Mouse (Mus musculus) C2C12 (cell line): ENCODE results near the gene Inip. TPM values are rescaled to one million over a fixed set of nuclear protein-coding genes. Genes with fewer than 3 reads are reported as not detected.

ENCODE experiments used
- H3K27me3 ChIP-seq: one replicate; pipeline ENCODE4 v1.6.1; 2011; ENCODE audit not compliant: control insufficient read depth, insufficient read depth, insufficient read length
- H3K36me3 ChIP-seq: one replicate; pipeline ENCODE4 v1.6.1; 2011; ENCODE audit not compliant: control insufficient read depth, insufficient read depth
- H3K4me3 ChIP-seq: one replicate; pipeline ENCODE4 v1.5.1; 2011; ENCODE audit warnings: mild to moderate bottlenecking, control low read depth; ENCODE audit not compliant: poor library complexity, insufficient read depth, severe bottlenecking
- H3K79me2 ChIP-seq: one replicate; pipeline ENCODE4 v1.6.1; 2011; ENCODE audit not compliant: control insufficient read depth, insufficient read depth
- H3K79me3 ChIP-seq: one replicate; pipeline ENCODE4 v1.6.1; 2011; ENCODE audit warnings: low read depth, control low read depth
- H3ac ChIP-seq: one replicate; pipeline ENCODE3; 2011; ENCODE audit warnings: low read depth; ENCODE audit not compliant: control insufficient read depth, insufficient read length
- CEBPB ChIP-seq: IDR thresholded peaks from one replicate; pipeline ENCODE4 v1.6.1; 2011; ENCODE audit warnings: low read depth, mild to moderate bottlenecking, control low read depth, moderate library complexity
- CTCF ChIP-seq: IDR thresholded peaks from one replicate; pipeline ENCODE4 v1.5.1; 2011; ENCODE audit not compliant: control insufficient read depth, insufficient read depth, insufficient read length
- FOSL1 ChIP-seq: IDR thresholded peaks from one replicate; pipeline ENCODE4 v1.8.0; 2011; ENCODE audit warnings: mild to moderate bottlenecking, low read length; ENCODE audit not compliant: poor library complexity, insufficient read depth, severe bottlenecking
- MAX ChIP-seq: IDR thresholded peaks from one replicate; pipeline ENCODE4 v1.6.1; 2011; ENCODE audit warnings: mild to moderate bottlenecking, control low read depth
- MYOD1 ChIP-seq: IDR thresholded peaks from one replicate; pipeline ENCODE4 v1.6.1; 2011; ENCODE audit warnings: low read depth; ENCODE audit not compliant: control insufficient read depth, insufficient read length
- MYOG ChIP-seq: IDR thresholded peaks from one replicate; pipeline ENCODE4 v1.6.1; 2011; ENCODE audit not compliant: control insufficient read depth, insufficient read length; ENCODE audit errors: extremely low read depth
- USF1 ChIP-seq: IDR thresholded peaks from one replicate; pipeline ENCODE4 v1.6.1; 2011; ENCODE audit warnings: low read depth, mild to moderate bottlenecking, control low read depth, moderate library complexity
- polyA plus RNA-seq: library from polyadenylated mRNA; unstranded; fragments of >200 nt; fragmentation: generic; extraction: Trizol; gene quantifications from one replicate; pipeline ENCODE4 v1.2.1, GENCODE M21; 2012; ENCODE audit warnings: missing spikeins

Inip gene
- polyA plus RNA-seq, 1 experiment: 12.9 TPM

DNA sequence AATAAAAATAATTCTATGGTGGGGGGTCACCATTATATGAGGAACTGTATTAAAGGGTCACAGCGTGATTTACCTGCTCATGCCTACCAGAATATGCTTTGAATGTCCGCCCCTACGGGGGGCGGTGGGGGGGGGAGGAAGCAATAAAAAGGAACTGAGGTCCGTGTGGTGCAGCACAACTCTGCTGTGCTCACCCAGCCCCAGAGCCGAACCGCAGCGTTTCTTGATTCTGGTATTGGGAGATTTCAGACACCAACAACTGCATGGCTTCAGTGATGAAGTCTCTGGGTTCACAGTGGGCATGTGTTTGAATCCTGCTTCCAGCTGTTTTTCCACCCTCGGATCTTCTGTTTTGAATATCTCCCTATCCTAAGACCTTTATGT, 73.5 kb downstream of the Inip start:
- Histone ChIP-seq H3K79me3 (no peaks in the 10 kb centered on the region), H3K4me3 (no peak overlapping the region), H3K36me3 (no peaks in the 10 kb centered on the region), H3K79me2 (no peaks in the 10 kb centered on the region), H3K27me3 (no peaks in the 10 kb centered on the region), H3ac (no peak overlapping the region)
- TF ChIP-seq MYOG (no peak), MAX (no peak), FOSL1 (no peak), CEBPB (no peak), MYOD1 (no peak), USF1 (no peak), CTCF (no peak)

DNA sequence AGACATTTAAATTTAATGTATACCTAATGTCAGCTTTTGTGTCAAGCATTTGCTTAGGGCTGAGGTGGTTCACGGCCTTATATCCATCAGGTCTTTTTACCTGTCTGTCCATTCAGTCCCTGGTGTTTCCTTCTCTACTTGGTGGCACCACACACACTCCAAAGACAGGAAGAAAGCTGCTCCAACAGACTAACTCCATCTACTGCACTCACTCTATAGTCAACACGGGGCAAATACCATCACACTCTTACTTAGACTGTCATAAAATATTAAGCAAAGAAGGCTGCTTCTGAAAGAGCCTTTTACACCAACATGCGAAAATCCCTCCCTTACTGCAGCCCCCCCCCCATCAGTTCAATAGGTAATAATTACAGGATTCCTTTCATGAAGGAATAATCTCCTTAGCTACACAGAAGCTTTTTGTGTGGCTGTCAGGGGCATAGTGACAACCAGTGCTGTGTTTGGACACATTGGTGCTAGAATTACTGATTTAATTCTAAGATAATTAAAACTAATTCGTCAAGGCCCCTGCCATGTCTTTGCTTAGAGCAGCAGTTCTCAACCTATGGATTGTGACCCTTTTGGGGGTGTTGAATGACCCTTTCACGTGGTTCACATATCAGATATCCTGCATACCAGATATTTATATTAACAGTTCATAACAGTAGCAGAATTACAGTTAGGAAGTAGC, 74.1 kb downstream of the Inip start:
- H3K4me3 ChIP-seq: no peak overlapping the region
- H3K27me3 ChIP-seq: no peaks in the 10 kb centered on the region
- no peaks in the 10 kb centered on the region for H3K79me3 ChIP-seq
- no peaks in the 10 kb centered on the region for H3K79me2 ChIP-seq
- H3K36me3 ChIP-seq: no peaks in the 10 kb centered on the region
- H3ac ChIP-seq: no peak overlapping the region
- TF ChIP-seq FOSL1: no peak
- TF ChIP-seq CEBPB: no peak
- TF ChIP-seq USF1: no peak
- no peak for TF ChIP-seq MYOG
- TF ChIP-seq MAX: no peak
- TF ChIP-seq MYOD1: no peak
- TF ChIP-seq CTCF: no peak

DNA sequence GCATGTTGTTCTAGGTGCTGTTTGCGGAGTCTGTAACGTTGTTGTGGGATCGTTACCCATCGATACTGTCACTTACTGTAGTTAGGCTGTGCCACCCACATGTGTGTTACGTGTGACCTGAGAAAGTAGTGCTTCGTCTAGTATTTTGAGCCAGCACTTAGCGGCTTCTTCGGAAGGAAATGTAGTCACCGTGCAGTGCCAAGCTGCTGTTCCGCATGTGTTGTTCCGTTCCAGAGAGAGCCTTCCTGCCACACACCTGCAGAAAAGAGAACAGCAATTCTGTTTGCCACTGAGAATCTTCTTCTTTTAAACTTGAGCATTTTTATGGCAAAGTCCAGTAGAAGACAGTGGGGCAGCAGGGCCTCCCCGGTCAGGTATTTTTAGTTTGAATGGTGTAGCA, 74.9 kb downstream of the Inip start:
- TF ChIP-seq CTCF (no peak), USF1 (no peak)
- H3K79me3 ChIP-seq: no peaks in the 10 kb centered on the region
- H3K4me3 ChIP-seq: no peak overlapping the region
- H3ac ChIP-seq: no peak overlapping the region
- no peaks in the 10 kb centered on the region for H3K36me3 ChIP-seq
- H3K79me2 ChIP-seq: no peaks in the 10 kb centered on the region
- no peaks in the 10 kb centered on the region for H3K27me3 ChIP-seq

DNA sequence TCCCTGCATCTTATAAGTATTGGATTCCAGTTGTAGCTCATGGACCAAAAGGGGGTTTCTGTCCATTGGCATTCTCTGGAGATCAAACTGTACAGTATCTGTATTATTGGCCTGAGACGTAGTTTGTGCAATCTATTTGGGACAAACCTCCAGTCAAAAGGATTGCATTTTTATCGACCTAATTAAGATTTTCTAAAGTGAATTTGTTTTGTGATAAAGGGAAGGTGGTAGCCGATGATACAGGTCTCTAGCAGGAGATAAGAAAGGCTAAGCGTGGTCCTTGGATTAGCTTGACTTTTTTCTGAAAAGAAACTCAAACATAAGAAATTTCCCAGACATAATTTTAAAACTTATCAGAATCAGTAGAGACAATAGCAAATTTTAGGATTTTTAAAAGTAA, 75.8 kb downstream of the Inip start:
- H3K27me3 ChIP-seq: no peaks in the 10 kb centered on the region
- H3ac ChIP-seq: no peak overlapping the region
- H3K79me2 ChIP-seq: no peaks in the 10 kb centered on the region
- no peaks in the 10 kb centered on the region for H3K36me3 ChIP-seq
- TF ChIP-seq CEBPB (no peak), CTCF (no peak), MYOG (no peak), FOSL1 (no peak), MYOD1 (no peak), MAX (no peak), USF1 (no peak)
- H3K79me3 ChIP-seq: no peaks in the 10 kb centered on the region
- no peak overlapping the region for H3K4me3 ChIP-seq

DNA sequence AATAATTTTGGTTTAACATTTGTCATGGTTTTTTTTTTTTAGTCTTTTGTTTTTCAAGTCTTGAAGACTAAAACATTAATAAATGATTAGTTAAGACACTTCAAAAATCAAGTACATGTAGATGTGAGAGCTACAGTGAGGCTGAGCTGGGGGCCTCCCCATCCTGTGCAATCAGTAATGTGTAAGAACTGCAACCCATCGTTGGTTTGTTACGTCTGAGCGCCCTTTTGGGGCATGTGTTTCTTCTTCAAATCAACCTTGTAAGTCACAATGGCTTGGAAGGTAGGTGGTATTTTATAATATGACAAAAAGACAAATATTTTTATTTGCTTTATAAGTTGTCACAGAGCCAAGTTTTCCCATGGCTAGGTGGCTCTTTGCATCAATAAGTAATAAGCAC, 79.6 kb downstream of the Inip start:
- Histone ChIP-seq H3K79me3 (no peaks in the 10 kb centered on the region), H3K4me3 (no peak overlapping the region), H3ac (no peak overlapping the region), H3K79me2 (no peaks in the 10 kb centered on the region), H3K36me3 (no peaks in the 10 kb centered on the region), H3K27me3 (no peaks in the 10 kb centered on the region)
- TF ChIP-seq CTCF (no peak), USF1 (no peak), MYOG (no peak), CEBPB (no peak), MYOD1 (no peak), FOSL1 (no peak), MAX (no peak)

Other genes with a start within 250 kb of the Inip start
- 6.3 TPM for gene Hsdl2, start 220.0 kb downstream of the Inip start, polyA plus RNA-seq
- gene E130308A19Rik, start 175.4 kb downstream of the Inip start, polyA plus RNA-seq: 1.8 TPM
- 3.5 TPM for gene Snx30, start 4.3 kb upstream of the Inip start, polyA plus RNA-seq
- gene Slc46a2, start 113.5 kb upstream of the Inip start, polyA plus RNA-seq: not detected
- gene Mup4, start 159.1 kb upstream of the Inip start, polyA plus RNA-seq: not detected
- gene Mup6, start 162.7 kb upstream of the Inip start, polyA plus RNA-seq: not detected